Mouse (Mus musculus) adrenal gland, adult (tissue): ENCODE data around the gene Aldh16a1.
A peak's percentile ranks its signal among the peaks of the same experiment; 100 is the strongest.

Source experiments
- DNase-seq, 2 experiments: peaks; one replicate each; pipeline ENCODE4 v3.0.0; 2022 to 2023; ENCODE audit warnings: low spot score in 1 of 2; ENCODE audit not compliant: inconsistent age in 2 of 2

Aldh16a1 gene

DNA sequence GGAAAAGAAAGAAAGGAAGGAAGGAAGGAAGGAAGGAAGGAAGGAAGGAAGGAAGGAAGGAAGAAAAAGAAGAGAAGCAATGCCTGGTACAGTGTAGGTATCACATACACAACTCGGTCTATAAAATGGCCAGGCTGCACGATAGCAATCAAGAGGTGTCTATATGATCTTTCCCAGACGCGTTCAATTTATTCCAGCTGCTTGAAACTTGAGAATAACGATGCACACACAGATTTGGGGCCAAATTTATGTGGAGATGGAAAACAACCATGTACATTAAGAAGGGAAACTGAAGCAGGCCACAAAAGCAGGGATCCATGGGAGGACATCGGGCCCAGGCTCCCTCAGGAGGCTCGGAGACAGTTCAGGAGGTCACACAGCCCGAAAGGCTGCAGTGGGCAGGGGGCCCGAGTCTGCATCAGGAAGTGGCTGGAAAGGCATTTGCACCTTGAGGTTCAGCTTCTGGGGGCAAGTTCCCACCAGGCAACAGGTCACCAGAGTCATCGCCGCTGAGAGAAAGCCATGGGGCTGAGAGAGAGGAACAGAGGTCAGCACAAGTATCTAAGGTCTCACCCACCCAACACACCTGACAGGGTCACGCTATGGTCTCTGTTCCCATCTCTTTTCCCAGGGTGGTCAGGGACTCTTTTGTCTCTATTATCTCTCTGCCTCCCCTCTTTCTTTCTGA is 61.4 kb downstream of the Aldh16a1 start:
- no peak for DNase-seq

DNA sequence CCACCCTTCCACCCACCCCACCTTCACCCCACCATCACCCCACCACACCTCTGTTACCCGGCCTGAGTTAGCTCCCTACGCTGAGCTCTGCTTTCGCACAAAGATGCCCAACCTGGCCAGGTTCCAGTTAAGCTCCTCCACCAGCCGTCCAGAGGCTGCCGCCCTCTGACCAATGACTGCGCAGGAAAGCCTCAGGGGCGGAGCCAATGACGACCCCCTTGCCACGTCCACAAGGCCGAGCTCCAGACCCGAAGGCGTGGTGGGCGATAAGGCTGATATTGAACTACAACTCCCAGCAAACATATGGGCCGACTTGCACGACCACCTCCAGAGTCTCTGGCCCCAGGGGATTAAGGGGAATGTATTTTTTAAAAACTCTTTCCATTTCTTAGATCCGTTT is 62.3 kb downstream of the Aldh16a1 start, which contains the start of gene Rcn3:
Rcn3 (minus strand) TSS at position 174 of the 400 bp plus-strand sequence.
- peak; percentile 78 to 83 for DNase-seq

DNA sequence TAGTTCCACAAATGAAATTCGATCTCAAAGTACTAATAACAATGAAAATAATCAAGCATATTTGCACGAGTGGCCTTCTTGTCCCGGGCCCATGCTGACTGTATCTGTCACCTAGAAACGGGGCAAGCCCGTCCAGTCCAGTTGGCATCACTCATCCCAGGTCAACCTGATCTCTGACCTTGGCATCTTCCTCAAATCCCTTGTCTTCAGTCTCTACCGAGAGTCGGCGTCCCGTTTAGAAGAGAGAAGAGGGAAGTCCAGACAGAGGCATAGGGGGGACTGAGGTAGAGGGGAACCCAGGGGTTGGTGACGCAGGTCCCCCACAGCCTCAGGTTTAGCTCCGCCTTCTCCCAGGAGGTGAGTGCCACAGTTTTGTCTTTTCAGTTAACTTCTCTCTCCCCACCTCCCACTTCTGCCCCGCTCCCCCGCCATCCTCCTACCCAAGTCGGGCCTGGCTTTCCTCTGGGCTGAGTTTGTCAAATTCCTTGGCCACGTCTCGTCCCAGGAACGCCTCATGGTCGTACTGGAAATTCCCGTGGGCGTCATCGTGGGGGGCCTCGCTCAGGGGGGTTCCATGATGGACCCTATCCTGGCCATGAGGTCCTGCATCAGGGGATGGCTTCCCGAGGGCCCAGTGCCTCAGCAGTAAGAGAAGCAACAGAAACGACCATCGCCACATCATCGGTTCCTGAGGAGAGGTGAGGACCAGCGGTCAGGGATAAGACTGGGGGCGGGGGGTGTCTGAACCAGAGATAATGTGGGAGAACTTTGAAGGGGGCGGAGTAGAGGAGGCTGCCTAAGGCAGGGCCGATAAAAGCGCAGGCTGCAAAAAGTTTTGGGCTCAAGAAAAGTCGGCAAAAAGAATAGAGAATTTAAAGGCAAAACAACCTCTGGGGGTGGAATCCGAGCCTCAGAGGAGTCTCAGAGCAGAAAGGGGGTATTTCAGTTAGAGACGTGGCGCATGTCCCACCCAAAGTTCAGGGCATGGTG is 63.1 kb downstream of the Aldh16a1 start:
- DNase-seq = no peak
